Mouse (Mus musculus): ENCODE measurements at regions not wholly inside any gene's neighbourhood (a gene's known extent, or its start where the extent isn't known, plus 50 kb on each side); places are given as distances from the start of the nearest gene placed in this dataset.

DNA sequence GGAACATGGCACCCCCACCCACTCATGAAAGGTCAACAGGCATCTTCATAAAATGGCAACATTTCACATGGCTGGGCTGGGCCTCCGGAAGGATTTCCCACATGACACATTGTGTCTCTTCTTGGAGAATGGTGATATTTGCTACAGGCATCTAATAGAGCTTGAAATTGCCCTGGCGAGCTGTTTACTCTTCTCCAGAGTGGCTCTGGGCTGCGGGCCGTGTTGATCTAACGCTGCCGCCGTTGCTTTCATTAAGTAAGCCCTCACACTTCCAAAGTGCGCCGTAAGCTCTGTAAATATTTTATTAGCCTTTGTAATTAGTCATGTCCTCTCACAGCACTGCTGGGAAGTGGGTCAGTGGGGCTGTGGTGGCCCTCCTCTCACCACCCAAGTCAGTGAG is 164.4 kb upstream of the Ctnnb1 start:
- no peak for DNase-seq (ENCODE audit: low read depth, low spot score)

DNA sequence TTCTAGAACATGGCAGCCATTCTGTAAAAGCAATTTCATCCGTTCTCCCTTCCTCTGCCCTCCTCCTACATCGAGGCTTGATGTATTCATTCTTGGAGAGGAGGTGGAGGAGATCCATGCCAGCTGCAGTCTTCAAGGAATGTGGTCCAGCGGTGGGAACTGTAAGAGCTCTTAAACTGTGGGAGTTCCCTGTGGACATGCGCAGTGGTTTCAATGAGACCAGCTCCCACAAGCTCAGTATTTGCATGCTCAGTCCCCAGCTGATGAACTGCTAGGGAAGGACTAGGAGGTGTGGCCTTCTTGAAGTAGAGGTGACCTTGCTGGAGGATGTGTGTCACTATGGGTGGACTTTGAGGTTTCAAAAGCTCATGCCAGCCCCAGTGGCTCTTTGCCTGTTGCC is 163.7 kb upstream of the Ctnnb1 start:
- DNase-seq (ENCODE audit: low read depth, low spot score) = no peak

DNA sequence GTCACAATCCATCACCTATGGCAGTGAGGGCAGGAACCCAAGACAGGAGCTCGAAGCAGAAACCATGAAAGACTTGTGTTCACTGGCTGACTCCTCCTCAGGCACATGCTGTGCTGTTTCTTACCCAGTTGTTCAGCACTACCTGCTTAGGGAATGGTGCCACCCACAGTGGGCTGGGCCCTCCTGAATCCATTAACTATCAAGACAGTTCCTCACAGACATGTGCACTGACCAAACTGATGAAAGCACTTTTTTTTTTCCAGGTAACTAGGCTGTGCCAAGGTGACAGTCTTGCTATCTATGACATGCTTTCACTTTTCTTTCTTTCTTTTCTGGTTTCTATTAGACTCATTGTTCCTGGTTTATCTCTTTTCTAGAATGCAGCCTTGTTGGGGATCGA is 162.1 kb upstream of the Ctnnb1 start:
- DNase-seq (ENCODE audit: low read depth, low spot score) = no peak

DNA sequence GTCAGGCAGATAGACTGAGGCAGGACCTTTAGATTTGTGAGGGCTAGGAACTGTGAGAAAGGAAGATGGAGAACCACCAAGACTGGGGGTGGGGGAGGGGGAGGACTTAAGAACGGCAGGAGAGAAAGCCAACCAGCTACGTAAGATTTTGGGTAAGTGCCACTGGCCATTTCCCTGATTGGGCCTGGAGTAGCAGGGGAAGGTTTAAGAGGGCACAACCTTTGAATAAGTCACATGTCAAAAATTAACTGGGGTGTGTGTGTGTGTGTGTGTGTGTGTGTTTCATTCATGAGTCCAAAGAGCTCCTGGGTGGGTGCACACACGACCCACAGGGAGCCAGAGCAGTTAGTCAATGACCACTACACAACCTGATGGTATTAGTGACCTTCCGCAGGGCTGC is 161.6 kb upstream of the Ctnnb1 start:
- DNase-seq (ENCODE audit: low read depth, low spot score) = no peak

DNA sequence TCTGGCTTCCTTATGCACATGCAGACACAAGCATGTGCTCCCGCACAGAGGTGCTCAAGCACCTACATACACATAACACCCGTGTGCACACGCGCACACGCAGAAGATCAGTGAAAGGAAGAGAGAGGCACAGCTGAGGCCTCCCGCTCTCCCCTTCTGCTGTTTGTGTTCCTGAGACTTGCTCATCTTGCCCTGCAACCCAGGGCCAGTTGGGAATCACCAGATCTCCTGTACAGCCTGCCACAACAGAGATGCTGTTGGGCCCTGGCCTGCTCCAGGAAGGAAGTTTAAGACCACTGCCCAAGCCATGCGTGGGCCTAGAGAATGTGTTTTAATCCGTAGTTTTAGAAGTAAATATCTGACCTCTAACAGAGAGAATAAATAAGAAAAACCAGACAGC is 160.0 kb upstream of the Ctnnb1 start:
- no peak for DNase-seq (ENCODE audit: low read depth, low spot score)

DNA sequence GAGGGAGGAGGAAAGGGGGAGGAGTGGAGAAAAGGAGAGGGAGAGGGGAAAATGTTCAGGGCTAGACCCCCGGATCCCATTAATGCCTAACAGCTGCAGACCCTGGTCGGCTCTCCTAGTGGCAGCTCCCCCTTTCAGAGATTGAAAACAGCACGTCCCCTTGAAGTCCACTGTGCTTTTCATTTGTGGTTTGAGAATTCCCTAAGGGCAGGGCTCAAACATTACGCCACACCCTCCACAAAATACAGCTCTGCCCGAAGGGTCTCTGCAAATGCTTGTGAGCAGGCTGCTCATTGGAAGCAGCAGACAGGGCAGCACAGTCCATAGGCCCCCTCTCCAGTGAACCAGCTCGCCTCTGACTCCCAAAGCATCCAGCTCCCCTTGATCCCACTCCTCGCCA is 159.3 kb upstream of the Ctnnb1 start:
- no peak for DNase-seq (ENCODE audit: low read depth, low spot score)

DNA sequence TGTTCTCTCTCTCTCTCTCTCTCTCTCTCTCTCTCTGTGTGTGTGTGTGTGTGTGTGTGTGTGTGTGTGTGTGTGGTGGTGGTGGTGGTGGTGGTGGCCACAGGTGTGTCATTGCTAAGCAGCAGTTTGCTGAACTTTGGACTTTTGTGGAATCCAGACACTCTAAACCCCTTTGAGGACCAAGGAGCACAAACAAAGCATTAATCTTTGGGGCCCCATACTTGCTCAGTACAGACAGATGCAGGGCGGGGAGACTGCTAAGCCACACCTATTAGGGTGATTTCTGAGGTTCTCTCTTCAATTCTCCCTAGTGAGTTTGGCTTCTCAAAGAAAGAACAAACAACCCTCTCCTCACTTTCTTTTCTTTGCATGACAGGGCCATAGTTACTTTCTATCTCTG is 158.1 kb upstream of the Ctnnb1 start:
- DNase-seq (ENCODE audit: low read depth, low spot score) = no peak

DNA sequence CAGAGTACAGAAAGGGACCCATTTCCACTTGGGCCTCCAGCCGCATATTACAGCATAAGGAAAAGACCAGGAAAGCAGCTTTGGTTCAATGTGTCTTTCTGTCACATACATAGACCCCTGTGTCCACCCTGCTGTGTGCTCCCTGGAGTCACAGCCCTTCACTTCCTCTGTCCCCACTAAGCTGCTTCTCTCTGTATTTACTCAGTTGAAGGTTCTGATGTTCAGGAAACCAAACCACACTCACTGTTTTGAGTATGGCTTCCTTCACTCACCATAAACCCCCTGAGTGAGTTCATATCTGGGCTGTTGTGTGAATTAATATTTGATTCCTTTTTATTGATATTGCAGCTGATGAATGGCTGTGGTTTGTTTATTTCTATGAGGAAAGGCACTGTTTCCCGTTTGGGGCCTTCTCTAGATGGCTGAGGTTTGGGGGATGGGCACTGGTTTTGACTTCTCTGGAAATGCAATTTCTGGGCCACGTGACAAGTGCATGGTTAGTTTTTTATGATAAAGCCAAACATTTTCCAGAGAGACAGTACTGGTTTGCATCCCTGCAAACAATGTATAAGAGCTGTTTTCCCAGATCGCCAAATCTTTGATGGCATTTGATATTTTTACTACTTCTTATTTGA is 157.0 kb upstream of the Ctnnb1 start:
- no peak for DNase-seq (ENCODE audit: low read depth, low spot score)

DNA sequence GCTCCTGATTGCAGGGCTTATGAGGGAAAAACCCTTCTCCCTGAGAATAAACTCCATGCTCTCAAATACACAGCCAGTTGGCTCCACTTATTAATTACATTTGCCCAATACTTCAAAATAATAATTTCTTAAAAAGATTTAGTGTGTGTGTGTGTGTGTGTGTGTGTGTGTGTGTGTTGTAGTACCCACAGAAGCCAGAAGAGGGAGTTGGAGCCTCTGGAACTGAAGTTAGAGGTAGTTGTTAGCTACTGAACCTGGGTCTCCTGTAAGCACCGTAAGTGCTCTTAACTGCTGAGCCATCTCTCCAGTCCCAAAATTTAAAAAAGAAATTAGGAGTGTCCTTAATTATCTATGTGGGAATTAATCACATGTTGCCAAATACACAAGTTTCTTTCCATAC is 154.8 kb upstream of the Ctnnb1 start:
- no peak for DNase-seq (ENCODE audit: low read depth, low spot score)

DNA sequence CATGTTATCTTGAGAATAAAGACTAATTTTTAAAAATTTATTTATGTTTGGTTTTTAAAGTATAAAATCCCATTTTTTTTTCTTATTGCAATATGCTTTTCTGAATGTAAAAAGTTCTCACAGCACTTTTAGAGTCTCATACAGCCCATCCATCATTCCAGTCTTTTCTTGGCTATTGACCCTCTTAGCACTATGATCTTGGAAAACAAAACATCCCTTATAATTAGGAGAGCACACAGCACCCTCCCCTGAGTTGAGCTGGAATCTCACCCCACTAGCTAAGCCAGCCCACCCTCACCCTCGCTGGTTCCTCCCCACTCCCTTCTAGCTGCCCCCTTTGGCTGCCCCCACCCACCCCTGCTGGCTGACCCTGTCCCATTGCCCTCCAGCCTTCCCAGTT is 154.2 kb upstream of the Ctnnb1 start:
- no peak for DNase-seq (ENCODE audit: low read depth, low spot score)

DNA sequence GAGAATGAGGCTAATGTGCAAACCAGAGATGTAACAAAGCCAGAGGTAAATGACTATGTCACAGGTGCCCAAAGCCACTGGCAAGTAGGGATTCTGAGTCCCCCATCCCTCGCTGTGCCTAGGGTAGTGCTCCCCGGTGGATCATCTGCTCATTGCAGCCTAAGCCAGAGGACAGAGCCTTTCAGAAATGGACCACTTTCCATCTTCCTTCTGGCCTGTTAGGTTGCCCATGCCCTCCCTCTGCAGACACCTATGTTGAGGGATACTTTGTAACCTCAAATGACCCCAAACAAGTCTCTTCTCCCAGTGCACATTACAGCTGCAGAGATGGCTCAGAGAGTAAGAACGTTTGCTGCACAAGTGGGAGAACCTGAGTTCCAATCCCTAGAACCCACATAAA is 153.3 kb upstream of the Ctnnb1 start:
- no peak for DNase-seq (ENCODE audit: low read depth, low spot score)

DNA sequence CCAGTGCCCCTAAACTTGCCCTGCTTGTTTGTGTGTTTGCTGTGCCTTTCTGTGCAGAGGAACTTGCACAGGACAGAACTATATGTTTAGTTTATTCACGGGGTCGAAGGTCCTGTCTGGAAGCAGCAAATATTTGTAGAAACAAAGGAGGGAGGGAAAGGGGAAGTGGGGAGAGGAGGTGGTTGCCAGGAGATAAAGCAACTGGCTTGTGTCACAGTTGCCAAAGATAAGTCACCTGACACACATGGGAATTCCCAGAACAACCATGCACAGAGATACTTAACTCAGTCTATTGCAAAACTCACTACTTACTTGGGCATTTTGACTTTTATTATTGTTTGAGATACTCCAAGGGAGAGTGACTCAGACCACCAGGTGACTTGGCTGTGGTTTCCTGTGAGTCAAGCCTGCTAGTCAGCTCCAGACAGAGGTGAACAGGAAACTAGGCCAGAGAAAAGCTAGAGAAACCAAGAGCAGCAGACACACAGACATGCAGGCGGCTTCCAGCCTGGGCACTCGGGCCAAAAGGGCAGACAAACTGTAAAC is 152.5 kb upstream of the Ctnnb1 start:
- DNase-seq (ENCODE audit: low read depth, low spot score) = peak; percentile 31

DNA sequence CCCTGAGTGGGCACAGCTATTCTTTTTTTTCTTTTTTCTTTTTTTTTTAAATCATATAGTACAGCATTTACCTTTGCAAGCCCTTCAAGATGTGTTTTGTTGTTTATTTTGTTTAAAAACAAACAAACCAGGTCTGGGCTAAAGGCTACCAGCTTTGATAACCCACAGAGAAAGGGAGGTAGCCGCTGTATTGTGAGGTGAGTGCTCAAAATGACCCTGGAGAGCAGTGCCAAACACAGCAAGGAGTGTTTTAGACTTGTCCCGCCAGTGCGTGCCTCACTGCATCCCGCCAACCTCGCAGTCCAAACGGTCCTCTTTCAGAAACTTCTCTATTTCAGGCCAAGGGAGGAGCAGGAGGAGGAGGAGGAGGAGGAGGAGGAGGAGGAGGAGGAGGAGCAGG is 152.0 kb upstream of the Ctnnb1 start:
- no peak for DNase-seq (ENCODE audit: low read depth, low spot score)

DNA sequence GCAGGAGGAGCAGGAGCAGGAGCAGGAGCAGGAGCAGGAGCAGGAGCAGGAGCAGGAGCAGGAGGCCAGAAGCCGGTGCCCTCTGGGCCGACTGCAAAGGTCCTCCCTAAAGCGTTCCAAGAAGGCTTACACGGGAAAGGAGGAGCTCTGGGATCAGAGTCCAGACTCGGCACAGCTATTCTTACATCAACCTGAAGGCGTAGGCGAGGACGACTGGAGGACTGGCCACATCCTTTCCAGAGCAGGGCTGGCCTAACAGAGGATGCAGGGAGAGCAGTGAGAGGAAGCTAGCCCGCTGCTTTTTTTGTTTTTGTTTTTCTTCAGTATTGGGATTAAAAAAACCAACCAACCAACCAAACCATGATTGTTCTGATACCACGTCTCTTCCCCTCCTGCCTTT is 151.5 kb upstream of the Ctnnb1 start:
- DNase-seq (ENCODE audit: low read depth, low spot score) = peak; percentile 5

DNA sequence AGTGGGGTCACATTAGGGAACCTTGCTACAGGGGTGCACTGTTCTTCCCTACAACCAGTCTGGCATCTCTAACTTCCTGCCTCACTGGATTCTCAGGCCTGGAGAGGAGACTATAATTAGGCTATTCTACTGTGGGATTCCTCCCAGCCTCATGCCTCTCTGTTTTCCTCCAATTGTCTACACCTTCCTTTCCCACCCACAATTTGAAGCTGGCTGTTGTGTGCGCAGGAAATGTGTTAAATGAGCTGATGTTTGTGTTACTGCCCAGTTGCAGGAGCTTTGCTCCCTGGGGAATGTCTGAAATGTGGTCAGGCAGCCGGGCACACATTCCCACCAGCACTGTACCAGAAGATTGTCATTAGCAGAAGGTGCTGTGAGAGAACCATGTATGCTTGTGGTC is 150.6 kb upstream of the Ctnnb1 start:
- DNase-seq (ENCODE audit: low read depth, low spot score) = no peak

DNA sequence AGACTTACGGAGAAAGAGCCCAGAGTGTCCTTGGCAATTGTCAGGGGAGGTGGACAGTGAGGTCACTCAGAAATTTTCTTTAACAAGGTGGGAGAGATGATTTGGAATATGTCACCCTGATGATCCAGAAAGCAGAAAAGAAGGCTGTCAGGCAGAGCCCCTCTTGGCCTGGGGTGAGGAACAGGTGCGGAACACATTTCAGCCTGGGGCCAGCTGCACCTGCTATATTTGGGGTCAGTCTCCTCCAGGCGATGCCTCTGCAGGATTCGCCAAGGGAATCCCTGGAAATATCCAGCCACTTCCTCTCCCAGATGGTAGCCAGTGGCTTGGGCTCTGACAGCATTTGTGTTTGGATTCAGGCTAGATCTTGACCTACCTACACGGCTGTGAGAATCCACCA is 134.8 kb upstream of the Ctnnb1 start:
- DNase-seq (ENCODE audit: low read depth, low spot score) = no peak

DNA sequence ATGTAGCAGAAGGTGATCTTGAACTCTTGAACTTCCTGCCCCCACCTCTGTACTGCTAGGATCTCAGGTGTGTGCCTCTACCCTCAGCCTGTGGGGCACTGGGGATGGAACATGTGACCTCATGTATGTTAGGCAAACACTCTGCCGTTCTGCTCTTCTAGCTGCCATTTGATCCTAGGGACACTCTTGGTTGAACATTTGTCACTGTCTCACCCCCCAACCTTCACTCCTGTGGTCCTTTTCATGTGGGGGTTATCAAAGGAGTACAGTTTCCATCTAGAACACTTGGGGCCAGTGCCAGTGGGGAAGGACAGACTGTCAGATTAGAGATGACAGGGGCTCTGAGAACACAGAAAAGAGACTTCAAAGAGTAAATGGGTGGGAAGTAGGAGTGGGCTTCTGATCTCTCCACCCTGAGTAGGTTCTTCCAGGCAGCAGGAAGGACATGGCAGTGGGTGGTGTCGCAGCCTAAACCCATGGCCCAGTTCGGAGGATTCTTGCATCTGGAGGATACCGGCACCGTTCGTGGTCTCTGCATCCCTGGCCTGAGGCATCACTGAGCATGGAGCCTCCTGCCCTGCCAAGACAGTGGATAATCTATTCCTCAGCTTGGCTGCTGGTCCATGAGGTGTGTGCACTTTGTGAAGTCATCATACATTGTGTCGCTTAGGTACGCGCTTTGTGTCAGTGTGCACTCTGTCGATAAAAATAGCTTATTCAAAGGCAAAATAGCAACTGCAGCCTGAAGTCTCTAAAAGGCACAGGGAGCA is 132.7 kb upstream of the Ctnnb1 start:
- no peak for DNase-seq (ENCODE audit: low read depth, low spot score)

DNA sequence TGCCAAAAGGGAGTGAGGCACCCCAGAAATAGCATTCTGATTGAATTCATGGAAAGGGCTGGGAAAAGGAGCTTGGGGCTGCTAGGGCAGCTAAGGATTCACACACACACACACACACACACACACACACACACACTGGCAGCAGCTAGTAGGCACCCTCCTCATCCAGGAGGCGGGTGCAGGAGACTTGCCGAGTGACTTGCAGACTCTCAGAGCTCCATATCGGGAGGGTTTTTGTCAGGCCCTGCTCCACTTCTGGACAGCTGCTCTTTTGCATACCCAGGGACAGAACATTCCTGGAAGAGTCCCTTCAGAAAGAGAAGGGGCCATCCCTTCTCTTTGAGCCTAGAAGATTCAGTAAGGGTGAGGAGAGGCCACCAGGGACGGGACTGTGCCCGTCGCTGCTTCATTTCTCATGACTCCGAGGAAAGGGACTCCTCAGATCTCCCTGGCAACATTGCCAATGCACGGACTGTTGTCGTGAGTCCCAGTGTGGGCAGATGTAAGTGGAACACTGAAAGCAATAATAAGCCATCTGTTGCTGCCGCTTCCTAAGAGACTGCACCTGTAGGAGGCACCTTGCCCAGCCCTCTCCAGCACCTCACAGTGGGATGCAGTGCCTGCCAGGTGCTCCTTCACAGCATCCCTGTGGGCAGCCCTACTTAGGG is 130.9 kb upstream of the Ctnnb1 start:
- DNase-seq (ENCODE audit: low read depth, low spot score) = no peak

DNA sequence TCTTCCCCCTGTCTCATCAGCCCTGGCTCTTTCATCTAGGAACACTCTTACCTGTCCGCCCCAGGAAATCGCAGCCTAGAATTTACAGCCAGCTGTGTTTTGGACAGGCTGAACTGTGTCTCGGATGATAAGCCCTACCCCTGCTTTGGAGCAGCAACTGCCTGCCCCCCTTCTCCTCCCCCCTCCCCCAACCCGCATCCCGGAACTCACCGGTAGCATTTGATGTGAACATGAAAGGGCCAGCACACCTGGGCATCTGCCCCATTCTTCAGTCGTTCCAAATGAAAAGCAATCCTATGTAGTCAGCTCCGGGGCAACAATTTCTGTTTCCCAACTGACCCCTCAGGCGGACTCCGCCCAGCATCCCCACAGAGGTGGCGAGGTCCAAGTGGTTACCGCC is 130.1 kb upstream of the Ctnnb1 start:
- no peak for DNase-seq (ENCODE audit: low read depth, low spot score)

DNA sequence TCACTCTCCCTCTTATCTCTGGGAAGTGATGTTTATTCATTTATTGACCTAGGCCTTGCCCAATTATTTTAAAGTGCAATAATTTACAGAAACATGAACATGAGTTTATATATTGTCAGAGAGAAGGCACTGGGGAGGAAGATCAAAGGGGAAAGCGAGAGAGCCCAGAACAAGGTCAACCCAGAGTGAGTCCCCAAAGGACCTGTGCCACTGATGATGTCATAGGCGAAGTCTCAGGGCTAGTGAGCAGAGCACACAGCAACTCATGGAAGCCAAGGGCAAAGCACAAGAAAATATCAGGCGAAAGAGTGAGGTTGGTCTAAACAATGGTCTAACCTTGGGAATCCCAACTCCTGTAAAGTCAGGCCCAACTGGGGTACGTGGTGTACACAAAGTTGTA is 126.4 kb upstream of the Ctnnb1 start:
- DNase-seq (ENCODE audit: low read depth, low spot score) = no peak

DNA sequence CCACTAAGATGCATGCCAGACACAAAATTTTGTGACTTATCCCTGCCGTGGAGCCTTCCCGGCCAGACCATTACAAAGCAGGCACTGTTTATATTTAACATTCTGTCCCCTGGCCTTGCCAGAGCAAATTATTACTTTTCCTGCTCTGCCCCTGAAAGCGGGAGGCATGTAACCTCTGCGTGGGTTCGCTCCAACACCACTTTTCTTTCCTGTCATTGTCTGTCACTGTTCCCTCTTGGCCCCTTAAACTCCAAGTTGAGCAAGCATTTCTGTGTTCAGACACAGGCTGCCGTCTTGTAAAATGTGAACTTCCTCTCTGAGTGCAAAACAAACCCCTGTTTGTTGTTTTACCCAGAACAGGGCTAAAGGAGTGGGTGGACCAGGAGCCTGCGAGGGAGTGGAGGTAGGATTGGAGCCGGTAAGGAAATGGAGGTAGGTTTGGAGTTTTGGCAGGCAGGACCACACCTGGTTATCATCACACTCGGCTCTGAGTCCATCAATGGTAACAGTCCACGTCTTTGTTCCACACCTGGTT is 124.2 kb upstream of the Ctnnb1 start:
- no peak for DNase-seq (ENCODE audit: low read depth, low spot score)

DNA sequence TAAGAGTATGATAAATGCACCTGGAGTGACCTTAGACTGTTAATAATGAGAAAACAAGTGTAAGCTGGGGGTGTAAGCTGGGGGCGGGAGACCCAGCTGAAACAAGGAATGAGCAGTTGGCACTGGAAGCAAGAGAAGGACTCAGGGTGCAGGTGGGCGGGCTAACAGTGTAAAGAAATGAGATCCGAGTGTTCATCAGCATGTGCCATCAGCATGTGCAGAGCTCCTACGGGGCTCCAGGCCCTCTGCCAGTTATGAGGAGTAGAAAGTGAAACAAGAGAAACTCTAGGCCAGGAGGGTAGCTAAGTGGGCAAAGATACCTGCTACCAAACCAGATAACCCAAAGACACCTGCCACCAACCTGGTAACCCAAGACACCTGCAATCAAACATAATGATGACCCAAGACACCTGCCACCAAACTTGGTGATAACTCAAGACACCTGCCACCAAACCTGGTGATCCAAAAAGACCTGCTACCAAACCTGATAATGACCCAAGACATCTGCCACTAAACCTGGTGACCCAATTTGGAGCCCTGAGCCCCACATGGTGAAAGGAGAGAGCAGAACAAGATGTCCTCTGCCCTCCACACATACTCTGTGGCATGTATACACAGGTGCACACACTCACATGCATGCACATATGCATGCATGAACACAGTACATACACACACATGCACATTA is 120.1 kb upstream of the Ctnnb1 start:
- no peak for DNase-seq (ENCODE audit: low read depth, low spot score)
